Mouse (Mus musculus): ENCODE data around the gene Slc27a1. TPM values are rescaled to one million over a fixed set of nuclear protein-coding genes. Genes with fewer than 3 reads are reported as not detected.

The Slc27a1 gene
- 156 and 167 TPM in 2 replicates for total RNA-seq (2021)
- long read RNA-seq, transcript Slc27a1-205 (11 exons, 3,207 nt) = minor isoform, 7 of 220 reads
- long read RNA-seq, transcript Slc27a1-207 (13 exons, 2,730 nt) = major isoform, 19 of 220 reads
- long read RNA-seq, partial matches to known transcripts = 78 of 220 reads
- long read RNA-seq, other reads (novel, unspliced or antisense) = 110 of 220 reads

DNA sequence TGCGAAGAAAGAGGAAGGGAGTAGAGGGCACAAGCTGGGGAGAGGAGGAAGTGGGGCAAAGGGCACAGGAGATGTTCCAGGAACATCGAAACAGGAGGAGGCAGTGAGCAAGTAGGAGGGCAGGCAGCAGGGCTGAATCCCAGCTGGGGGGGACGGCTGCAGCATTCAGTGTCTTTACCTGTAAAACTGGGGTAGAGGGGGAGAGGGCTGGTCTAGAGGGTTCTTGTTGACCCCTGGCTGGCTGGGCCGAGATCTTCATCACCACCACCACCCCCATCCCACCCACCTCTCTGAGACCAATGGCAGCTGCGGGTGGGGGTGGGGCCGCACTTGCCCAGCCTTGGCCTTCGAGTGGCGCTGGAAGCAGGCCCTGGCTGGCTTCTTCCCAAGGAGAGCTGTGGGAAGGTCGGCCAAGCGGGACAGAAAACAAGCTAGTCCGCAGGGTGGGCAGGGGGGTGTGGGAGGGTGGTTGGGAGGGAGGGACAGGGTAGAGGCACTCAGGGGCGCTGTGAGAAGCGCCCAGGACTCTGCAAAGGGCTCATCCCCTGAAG is at the start of gene Slc27a1:
Gene Slc27a1, plus strand, starts transcription at position 496 of the 551 bp plus-strand sequence.
- peak; percentile 86 for DNase-seq

DNA sequence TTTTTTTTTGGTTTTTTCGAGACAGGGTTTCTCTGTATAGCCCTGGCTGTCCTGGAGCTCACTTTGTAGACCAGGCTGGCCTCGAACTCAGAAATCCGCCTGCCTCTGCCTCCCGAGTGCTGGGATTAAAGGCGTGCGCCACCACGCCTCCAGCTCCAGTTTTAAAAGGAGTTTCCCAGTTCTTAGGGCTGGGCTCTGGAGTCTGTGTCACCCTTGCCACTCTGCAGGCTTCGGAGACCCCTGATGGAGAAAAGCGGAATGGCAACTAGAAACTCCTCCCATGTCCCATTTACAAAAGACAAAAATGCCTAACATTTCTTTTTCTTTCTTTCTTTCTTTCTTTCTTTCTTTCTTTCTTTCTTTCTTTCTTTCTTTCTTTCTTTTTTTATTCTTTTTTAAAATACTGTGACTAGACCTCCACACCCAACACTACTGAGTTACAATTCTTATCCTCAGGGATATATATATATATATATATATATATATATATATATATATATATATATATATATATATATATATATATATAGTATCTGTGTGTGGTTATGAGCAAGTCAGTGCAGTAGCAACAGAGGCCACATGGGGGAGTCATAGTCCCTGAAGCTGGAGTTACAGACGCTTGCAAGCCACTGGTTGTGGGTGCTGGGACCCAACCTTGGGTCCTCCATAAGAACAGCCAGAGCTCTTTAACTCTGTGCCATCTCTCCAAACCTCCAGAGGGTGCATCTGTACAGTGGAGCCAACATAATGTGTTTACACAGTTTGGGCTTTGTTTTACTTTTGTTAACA is 49.5 kb upstream of the Slc27a1 start:
- peak; percentile 60 for DNase-seq

- DNase-seq = peak; percentile 94
Observed at GRCm38 (mm10) chr8:71521634-71522033, 47.0 kb upstream of the Slc27a1 start.

GRCm38 (mm10) chr8:71525226-71526050 is 43.2 kb upstream of the Slc27a1 start, which contains the start of gene Ccdc194:
Gene Ccdc194 (minus strand): TSS chr8:71525711.
- DNase-seq = no peak

GRCm38 (mm10) chr8:71526272-71526671 is 42.4 kb upstream of the Slc27a1 start:
- no peak for DNase-seq

DNA sequence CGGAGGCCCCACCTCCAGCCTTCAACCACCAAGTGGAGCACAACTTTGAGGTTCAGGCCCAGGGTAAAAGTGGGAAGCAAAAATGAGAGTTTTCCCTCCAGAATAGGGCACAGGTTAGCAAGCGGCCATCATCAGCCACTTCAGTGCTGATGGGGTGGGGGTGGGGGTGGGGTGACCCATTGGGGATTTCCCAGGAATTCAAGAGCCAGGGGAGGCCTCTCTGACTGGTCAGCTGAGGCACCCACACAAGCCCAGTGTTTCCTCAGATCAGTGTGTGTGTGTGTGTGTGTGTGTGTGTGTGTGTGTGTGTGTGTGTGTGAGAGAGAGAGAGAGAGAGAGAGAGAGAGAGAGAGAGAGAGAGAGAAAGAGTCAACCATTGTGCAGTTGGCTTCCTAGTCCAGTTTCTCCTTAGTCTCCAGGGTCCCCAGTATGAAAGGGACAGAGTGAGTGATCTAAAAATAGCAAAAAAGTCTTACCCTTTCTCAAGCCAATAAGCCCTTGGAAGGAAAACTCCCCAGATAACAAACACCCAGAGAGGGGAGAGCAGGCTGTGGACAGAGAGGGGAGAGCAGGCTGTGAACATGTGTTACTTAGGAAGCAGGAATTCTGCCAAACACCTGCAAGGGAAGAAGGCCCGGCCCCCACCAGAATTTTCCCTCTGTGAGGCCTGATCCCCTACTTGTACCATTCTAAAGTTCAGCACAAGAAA is 41.4 kb upstream of the Slc27a1 start:
- no peak for DNase-seq

GRCm38 (mm10) chr8:71528362-71529073 is 40.2 kb upstream of the Slc27a1 start:
- no peak for DNase-seq

DNA sequence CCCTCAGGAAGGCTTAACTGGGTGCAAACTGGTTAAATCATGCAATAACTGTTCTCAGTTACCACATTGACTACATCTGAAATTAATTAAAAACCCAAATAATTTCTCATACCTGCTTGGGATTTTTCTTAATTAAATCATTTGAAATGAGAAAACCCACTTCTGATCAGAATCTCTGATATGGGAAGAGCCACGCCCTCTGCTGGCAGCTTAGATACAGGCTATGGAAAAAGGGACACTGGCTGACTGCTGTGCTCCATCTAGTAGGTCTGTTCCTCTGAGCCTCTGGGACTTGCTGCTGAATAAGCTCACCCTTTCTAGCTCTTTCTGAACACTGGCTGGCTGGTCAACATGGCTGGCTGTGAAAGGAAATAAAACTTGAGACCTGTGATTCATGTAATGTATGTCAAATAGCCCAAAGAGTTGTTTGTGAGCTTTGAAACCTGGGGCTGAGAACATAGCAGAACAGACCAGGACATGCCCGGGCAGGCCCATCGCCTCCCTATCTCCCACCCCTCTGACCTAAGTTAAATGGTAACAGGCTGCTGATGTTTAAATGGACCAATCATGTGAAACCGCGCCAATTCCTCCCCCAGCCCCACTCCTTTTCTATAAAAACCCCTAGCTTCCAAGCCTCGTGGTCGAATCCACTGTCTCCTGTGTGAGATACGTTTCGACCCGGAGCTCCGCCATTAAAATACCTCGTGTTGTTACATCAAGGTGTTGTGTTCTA is 37.8 kb upstream of the Slc27a1 start:
- DNase-seq = peak; percentile 27

- DNase-seq = no peak
Observed at GRCm38 (mm10) chr8:71534263-71534810, 34.3 kb upstream of the Slc27a1 start.

DNA sequence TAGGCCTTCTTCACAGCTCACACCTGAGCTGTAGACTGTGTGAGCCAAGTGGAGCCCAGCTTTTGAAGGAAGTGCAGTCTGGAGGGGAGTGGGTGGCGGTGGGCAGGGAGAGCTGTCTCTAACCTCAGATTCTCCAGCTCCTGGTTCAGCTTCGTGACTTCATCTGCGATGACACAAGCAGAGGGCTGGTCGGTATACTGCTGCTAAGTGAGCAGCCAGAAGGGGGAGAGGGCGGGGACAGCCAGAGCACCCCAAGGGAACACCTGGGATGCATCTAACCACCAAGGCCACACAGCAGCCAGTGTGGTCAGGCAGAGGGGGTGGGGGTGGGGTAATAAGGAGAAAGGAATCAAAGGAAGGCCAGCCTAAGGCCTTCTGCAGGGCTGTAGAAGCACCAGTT is 33.0 kb upstream of the Slc27a1 start:
- no peak for DNase-seq

DNA sequence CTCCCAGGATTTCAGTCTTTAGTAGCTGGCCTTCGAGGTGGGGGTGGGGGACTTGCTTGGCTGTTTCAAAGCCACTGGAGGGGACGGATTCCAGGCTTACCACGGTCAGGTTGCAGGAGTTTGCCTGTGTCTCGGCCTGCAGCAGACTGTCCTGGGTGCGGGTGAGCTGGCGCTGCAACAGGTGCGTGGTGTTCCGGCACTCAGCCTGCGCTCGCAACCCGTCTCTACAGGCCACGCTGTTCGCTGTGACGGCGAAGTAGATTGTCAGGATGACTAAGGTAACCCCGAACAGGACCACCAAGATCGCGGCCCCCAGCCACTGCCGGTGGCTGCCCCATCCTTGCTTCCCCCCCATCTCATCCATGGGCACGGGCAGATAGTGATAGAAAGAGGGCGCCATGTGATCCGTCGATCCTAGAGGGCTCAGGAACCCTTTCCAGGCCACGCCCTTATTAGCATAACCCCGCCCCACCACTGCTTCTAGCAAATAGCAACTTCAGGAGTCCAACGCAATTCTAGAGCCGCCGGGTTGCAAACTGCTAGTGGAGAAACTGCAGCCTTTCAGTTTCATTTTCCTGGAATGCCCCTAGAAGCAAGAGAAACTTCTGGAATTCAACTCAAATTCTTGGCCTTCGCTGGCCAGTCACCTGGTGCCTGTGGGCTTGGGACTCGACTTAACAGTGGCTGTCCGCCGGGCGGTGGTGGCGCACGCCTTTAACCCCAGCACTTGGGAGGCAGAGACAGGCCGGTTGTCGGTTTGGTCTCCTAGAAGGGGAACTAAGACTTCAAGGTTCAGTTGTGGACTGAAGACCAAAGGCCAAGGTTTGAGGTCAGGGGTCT is 31.4 kb upstream of the Slc27a1 start, which contains the start of gene Bst2:
Gene Bst2, minus strand, starts transcription at position 429 of the 840 bp plus-strand sequence.
- peak; percentile 85 for DNase-seq

DNA sequence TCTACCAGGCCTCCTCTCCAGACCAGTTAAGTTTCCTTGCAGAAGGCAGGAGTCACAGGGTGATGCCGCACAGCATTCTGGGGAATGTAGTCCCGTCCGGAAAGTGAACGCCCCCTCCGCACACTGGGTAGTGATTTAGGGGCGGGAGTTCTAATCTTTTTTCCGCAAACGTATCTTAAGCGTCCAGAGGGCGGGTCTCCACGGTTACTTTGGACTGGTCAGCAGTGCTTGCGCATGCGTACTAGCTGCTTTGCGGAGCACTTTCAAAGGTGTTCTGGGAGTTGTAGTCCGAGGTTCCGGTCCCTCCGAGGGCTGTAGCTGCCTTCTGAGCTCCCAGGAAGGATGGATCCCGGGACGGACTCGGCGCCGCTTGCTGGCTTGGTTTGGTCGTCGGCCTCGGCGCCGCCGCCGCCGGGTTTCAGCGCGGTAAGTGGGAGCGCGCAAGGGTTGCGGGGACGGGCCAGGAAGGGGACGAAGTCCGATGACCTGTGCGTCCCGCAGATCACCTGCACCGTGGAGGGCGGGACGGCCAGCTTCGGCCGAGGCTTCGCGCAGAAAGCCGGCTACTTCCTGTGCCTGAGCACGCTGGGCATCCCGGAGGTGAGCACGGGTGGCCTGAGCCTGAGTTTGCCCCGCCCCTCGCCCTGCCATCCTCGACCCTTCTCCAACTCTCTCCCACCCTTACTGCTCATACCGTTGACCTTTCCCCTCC is 25.9 kb upstream of the Slc27a1 start, which contains the start of gene Mvb12a:
Gene Mvb12a, plus strand, starts transcription at position 291 of the 712 bp plus-strand sequence.
- peak; percentile 92 for DNase-seq

DNA sequence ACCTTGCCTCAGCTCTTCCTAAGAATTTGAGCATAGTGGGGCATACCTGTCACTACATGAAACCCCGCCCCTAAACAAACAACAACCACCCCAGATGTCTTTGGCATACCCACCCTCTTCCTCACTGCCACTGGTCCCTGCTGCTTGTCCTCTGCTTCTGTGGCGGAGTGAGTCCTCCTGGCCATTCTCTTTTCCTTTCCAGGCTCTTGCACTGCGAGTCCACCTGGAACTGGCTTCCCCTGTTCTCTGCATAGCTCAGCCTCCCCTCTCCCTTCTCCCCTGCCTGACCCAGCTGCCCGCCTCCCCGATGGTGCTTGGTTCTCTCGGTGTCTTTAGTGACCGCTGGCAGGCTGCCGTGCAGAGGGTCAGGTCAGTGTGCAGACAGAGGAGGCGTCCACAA is 24.9 kb upstream of the Slc27a1 start:
- DNase-seq = no peak

GRCm38 (mm10) chr8:71545053-71545452 is 23.6 kb upstream of the Slc27a1 start:
- no peak for DNase-seq

DNA sequence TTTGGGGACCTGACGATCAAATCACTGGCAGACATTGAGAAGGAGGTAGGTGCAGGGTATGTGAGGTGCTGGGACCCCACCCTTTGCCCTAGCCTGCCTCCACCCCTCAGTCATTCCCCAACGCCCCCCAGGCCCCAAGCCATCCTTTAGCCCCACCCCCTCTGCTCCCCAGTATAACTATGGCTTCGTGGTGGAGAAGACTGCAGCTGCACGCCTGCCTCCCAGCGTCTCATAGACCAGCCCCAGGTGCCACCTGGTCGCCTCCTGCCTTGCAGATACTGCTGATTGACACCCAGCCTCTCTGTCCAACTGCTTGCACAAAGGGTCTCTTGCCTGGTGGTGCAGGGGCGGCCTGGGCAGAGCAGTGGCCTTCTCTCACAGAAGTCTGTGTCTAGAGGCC is 21.1 kb upstream of the Slc27a1 start:
- no peak for DNase-seq

DNA sequence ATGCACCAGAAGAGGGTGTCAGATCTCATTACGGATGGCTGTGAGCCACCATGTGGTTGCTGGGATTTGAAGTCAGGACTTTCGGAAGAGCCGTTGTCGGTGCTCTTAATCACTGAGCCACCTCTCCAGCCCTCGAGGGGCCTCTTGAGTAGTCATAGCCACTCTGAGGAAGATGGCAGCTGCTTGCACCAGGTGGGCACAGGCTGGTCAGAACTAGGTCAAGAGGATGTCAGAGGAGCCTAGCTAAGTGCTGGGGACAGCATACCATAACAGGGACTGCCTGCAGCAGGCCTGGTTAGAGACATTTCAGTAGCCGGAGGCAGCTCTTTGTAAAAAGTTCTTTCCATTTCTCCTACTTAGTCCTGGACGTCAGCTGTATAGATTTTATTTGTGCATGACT is 17.9 kb upstream of the Slc27a1 start:
- DNase-seq = no peak

DNA sequence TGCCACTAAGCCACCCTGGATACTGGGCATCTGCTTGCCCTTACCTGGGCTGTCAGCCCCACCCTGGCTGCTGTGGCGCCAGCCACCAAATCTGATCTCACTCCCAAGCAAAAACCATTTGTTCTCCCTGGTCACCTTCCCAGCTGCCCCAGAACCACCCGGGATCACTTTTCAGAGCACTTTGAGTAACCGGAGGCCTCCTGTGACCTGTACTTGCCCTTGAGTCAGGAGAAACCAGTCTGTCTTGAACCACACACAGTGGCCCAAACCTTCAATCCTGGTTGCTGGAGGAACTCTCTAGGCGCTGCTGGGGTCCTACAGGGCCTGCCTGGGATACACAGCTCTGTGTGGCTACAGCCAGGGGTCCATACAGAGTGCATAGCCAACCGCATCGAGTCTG is 15.9 kb upstream of the Slc27a1 start:
- no peak for DNase-seq

DNA sequence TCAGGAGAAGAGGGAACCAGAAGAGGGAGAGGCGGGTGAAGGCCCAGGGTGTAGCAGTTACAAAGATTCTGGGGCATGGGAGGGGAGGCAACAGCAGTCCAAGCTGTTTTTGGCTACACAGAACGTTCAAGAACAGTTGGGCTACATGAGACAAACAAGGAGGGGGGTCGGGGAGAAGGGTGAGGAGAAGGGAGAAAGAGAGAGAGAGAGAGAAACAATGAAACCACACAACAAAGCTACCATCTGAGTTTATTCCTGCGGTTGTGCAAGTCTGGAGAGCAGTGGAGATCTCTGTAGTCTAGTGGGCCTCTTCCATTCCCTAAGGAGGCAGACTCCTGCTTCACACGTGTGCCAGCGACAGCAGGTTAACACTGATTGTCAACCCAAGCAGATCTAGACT is 14.7 kb upstream of the Slc27a1 start:
- no peak for DNase-seq
